Mouse (Mus musculus): ENCODE measurements around the gene Drc3. TPM values are rescaled to one million over a fixed set of nuclear protein-coding genes. Genes with fewer than 3 reads are reported as not detected.

Drc3 gene
- total RNA-seq, 2 experiments from 2014 or later = 3.3 TPM

Other genes starting within 250 kb of the Drc3 start
- gene Rai1, start 248.3 kb upstream of the Drc3 start, total RNA-seq (2021) = 10 to 100 TPM; 18.0 to 23.0 TPM
- gene Srebf1, start 130.7 kb upstream of the Drc3 start, total RNA-seq (2021) = 10 to 100 TPM; 25.7 to 36.6 TPM
- gene Tom1l2, start 424 bp upstream of the Drc3 start, total RNA-seq (2021) = 100 to 1,000 TPM; 107 to 116 TPM
- 10 to 100 TPM; 41.2 to 48.6 TPM for gene Gid4, start 63.8 kb downstream of the Drc3 start, total RNA-seq (2021)
- 10 to 100 TPM; 43.0 to 49.2 TPM for gene Atpaf2, start 65.1 kb downstream of the Drc3 start, total RNA-seq (2021)
- gene Drg2, start 101.3 kb downstream of the Drc3 start, total RNA-seq (2021) = 10 to 100 TPM; 26.4 to 30.5 TPM
- gene Myo15, start 116.0 kb downstream of the Drc3 start, total RNA-seq (2021) = not detected
- gene Alkbh5, start 183.1 kb downstream of the Drc3 start, total RNA-seq (2021) = 10 to 100 TPM; 77.6 to 82.0 TPM